Mouse (Mus musculus): Measurements from ENCODE around the gene Sytl3.

DNA sequence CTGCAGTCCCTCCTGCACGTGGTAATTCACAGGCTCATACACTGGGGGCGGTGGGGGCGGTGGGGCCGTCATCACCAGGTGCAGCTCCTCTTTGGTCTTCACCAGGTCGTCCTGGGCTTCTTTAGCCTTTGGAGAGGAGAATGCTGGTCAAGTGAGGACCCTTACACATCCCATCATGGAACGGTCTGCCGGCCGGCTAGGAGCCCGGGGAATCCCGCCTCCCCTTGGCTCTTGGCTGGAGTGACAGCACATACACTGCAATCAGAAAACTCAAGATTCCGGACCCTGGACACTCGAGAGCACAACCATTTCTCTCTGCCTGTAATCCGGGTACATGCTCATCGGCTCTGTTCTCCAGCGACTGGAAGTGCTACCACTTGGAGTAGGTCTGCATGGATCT is 80.9 kb downstream of the Sytl3 start:
- TF ChIP-seq CTCF (IDR thresholded peaks at IDR 0.05; ENCODE audit: low read depth) (no peak), EP300 (IDR thresholded peaks at IDR 0.05; ENCODE audit: low read depth) (no peak)
